Mouse (Mus musculus) liver, adult 2 months (tissue): ENCODE measurements around the gene Plxna4. TPM values are rescaled to one million over a fixed set of nuclear protein-coding genes. Genes with fewer than 3 reads are reported as not detected.
A peak's percentile ranks its signal among the peaks of the same experiment; 100 is the strongest.

ENCODE experiments used
- DNase-seq: peaks from one replicate; pipeline ENCODE4 v3.0.0-alpha.2; 2011; ENCODE audit warnings: low read depth, low spot score; ENCODE audit errors: extremely low read depth
- H3K27ac ChIP-seq: fragments of 200-500 bp; replicated peaks from 2 replicates; pipeline ENCODE4 v1.5.1; 2012; ENCODE audit warnings: low read depth, mild to moderate bottlenecking, control low read depth, inconsistent platforms, low read length; ENCODE audit not compliant: insufficient read depth
- H3K27me3 ChIP-seq: fragments of 200-500 bp; 2 replicates; pipeline ENCODE4 v1.6.1; 2012; ENCODE audit warnings: mild to moderate bottlenecking, moderate library complexity, low read length, inconsistent platforms; ENCODE audit not compliant: control insufficient read depth, insufficient read depth
- H3K36me3 ChIP-seq: fragments of 200-500 bp; 2 replicates; pipeline ENCODE4 v1.6.1; 2012; ENCODE audit warnings: low read length, inconsistent platforms; ENCODE audit not compliant: control insufficient read depth, insufficient read depth
- H3K4me1 ChIP-seq: fragments of 200-500 bp; 2 replicates; pipeline ENCODE4 v1.6.1; 2011; ENCODE audit warnings: low read length; ENCODE audit not compliant: control insufficient read depth, insufficient read depth
- H3K4me3 ChIP-seq: fragments of 200-500 bp; 2 replicates; pipeline ENCODE4 v1.5.1; 2011; ENCODE audit warnings: low read depth, mild to moderate bottlenecking, control low read depth, low read length, moderate library complexity; ENCODE audit not compliant: insufficient read depth
- H3K79me2 ChIP-seq: fragments of 200-500 bp; 2 replicates; pipeline ENCODE4 v1.6.1; 2012; ENCODE audit warnings: inconsistent platforms, mild to moderate bottlenecking, low read length, moderate library complexity; ENCODE audit not compliant: control insufficient read depth, insufficient read depth
- H3K9ac ChIP-seq: fragments of 200-500 bp; 2 replicates; pipeline ENCODE4 v1.6.1; 2012; ENCODE audit warnings: low read depth, mild to moderate bottlenecking, control low read depth, inconsistent platforms, low read length
- CTCF ChIP-seq: fragments of 200-500 bp; IDR thresholded peaks from 2 replicates; pipeline ENCODE4 v1.5.1; 2011; ENCODE audit warnings: low read depth, low read length, control low read depth
- POLR2A ChIP-seq: fragments of 200-500 bp; IDR thresholded peaks from 2 replicates; pipeline ENCODE4 v1.6.1; 2011; ENCODE audit warnings: low read length, control low read depth; ENCODE audit not compliant: insufficient read depth; ENCODE audit errors: extremely low read depth
- WGBS: fragments of 180-500 bp; shearing (Covaris S2); methylation state at CpG from one replicate; pipeline ENCODE4 v1.1.7; 2018; 5-methylcytosine and 5-hydroxymethylcytosine counted together
- polyA plus RNA-seq: library from polyadenylated mRNA; depleted of rRNA; stranded (reverse); fragments of >200 nt; gene quantifications from 2 replicates; pipeline ENCODE4 v1.2.3, GENCODE M21; 2012
- total RNA-seq: library from RNA; depleted of rRNA; stranded (reverse); fragments of >200 nt; gene quantifications from 2 replicates; pipeline ENCODE4 v1.2.3, GENCODE M21; 2014

The Plxna4 gene
- total and polyA plus RNA-seq, 2 experiments = 0.32 to 1.0 TPM

DNA sequence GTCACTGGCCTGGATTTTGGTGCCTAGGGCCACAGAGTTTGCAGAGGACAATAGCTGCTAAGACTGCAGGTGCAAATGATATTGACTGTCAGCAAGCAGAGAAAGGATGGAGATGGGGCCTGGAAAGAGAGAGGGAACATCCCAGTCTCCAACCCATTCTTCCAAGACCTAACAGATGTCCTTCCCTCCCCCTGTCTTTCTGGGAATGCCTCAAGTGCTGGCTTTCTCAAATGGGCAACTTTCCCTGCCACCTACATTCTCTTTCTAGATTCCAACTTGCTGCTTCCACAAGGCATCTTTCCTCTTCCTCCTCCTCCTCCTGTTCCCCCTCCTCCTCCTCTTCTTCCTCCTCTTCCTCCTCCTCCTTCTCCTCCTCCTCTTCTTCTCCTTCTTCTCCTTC lies 136.1 kb downstream of the Plxna4 start:
- Histone ChIP-seq H3K4me1 (no peaks in the 10 kb centered on the region), H3K36me3 (no peaks in the 10 kb centered on the region), H3K4me3 (no peak overlapping the region), H3K27ac (no peak overlapping the region), H3K79me2 (no peaks in the 10 kb centered on the region), H3K27me3 (no peaks in the 10 kb centered on the region), H3K9ac (no peak overlapping the region)
- no peak for DNase-seq
- TF ChIP-seq CTCF = no peak
- TF ChIP-seq POLR2A = no peak

DNA sequence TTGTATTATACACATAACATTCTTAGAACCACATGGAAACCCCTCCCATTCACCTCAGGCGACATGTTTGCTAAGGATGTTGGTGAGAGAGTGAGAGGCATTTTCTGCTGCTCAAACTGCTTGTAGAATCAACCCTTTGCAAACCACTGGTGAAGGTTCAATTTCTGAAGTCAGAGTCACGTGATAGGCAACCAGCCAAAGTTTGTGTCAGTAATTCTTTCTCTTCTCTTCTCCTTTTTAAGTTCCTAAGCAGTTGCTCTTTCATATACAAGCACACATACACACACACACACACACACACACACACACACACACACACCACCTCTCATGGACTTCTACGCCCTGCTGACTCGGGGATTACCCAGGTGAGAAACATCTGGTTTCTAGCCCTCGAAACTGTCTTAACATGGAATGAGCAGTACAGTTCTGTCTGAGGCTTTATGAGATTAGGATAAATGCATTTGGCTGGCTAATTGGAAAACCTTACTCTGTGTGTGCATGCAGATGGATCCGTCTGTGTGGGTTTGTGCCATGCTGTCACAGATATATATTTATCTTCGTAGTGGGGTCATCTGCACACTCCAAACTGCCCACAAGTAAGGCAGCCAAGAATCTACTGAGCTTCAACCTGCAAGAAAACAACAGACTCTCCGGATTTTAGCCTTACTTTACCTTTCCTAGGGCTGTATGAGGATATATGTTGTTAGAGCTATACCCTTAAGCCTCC lies 138.6 kb downstream of the Plxna4 start:
- no peak overlapping the region for H3K27ac ChIP-seq
- no peaks in the 10 kb centered on the region for H3K79me2 ChIP-seq
- no peak overlapping the region for H3K4me3 ChIP-seq
- no peak overlapping the region for H3K9ac ChIP-seq
- no peaks in the 10 kb centered on the region for H3K27me3 ChIP-seq
- H3K36me3 ChIP-seq = no peaks in the 10 kb centered on the region
- TF ChIP-seq POLR2A = no peak
- TF ChIP-seq CTCF = no peak
- WGBS = 87% methylated on average over 8 of the region's 8 CpGs
- peak; percentile 4 for DNase-seq
- no peaks in the 10 kb centered on the region for H3K4me1 ChIP-seq

DNA sequence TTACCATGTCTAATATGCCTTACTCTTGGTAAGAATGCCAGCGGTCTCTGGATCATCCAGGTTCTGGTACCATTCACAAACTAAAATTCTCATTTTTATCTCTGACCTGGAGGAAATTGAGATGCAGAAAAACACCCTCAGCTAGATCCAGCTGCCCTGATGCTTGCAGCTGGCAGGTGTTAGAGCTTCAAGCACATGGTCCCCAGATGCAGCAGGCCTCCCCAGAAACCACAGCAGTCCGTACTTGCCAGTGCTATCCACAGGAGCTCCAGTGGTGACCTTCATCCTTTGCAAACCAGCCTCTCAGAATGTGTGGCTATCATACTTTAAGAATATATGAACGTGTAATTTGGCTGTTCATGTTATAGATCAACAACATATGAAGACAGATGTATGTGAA lies 139.2 kb downstream of the Plxna4 start:
- TF ChIP-seq CTCF (no peak), POLR2A (no peak)
- no peaks in the 10 kb centered on the region for H3K36me3 ChIP-seq
- H3K9ac ChIP-seq = no peak overlapping the region
- no peaks in the 10 kb centered on the region for H3K27me3 ChIP-seq
- H3K79me2 ChIP-seq = no peaks in the 10 kb centered on the region
- H3K4me1 ChIP-seq = no peaks in the 10 kb centered on the region
- 89% methylated on average over 3 of the region's 3 CpGs for WGBS
- DNase-seq = no peak
- no peak overlapping the region for H3K27ac ChIP-seq
- H3K4me3 ChIP-seq = no peak overlapping the region

DNA sequence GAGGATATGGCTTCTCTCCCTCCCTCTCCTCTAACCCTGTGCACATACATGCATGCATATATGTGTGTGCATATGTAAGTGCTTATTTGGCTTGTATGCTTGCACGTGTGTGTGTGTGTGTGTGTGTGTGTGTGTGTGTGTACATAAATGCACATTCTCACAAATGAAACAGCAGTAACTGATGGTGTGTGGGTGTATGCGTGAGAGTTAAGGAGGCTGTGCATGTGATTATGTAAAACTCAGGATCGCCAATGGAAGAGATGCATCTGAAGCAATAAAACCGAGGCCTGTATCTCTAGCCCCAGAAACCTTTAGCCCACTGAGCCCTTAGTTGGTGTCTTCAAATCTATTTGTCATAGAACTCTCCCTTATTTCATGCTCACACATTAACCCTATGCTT lies 141.7 kb downstream of the Plxna4 start:
- no peak for DNase-seq
- Histone ChIP-seq H3K9ac (no peak overlapping the region), H3K79me2 (no peaks in the 10 kb centered on the region), H3K36me3 (no peaks in the 10 kb centered on the region), H3K27ac (no peak overlapping the region), H3K27me3 (no peaks in the 10 kb centered on the region), H3K4me3 (no peak overlapping the region), H3K4me1 (no peaks in the 10 kb centered on the region)
- no peak for TF ChIP-seq POLR2A
- TF ChIP-seq CTCF = no peak
- 73% methylated on average over 4 of the region's 4 CpGs for WGBS

DNA sequence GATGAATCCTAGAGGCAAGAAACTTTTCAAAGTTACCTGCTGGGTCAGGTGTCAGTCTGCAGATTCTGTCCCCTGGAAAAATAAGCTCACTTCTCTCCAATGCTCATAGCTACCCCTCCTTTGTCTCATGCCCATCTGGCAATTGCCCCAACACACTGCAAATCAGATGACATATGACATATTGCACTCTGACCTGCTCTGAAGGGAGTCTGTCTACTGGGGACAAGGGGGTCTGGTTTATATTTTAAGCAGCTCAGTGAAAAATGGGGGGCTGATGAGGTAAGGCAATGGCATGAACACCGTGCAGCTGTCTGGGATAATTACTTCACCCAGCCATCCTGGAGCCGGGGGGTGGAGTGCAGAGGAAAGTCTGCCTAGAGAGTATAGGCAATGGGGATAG lies 142.7 kb downstream of the Plxna4 start:
- H3K36me3 ChIP-seq = no peaks in the 10 kb centered on the region
- WGBS = 81% methylated on average over 2 of the region's 2 CpGs
- TF ChIP-seq CTCF (no peak), POLR2A (no peak)
- no peaks in the 10 kb centered on the region for H3K79me2 ChIP-seq
- no peak overlapping the region for H3K27ac ChIP-seq
- no peak overlapping the region for H3K4me3 ChIP-seq
- DNase-seq = no peak
- no peaks in the 10 kb centered on the region for H3K27me3 ChIP-seq
- H3K9ac ChIP-seq = no peak overlapping the region
- H3K4me1 ChIP-seq = no peaks in the 10 kb centered on the region

DNA sequence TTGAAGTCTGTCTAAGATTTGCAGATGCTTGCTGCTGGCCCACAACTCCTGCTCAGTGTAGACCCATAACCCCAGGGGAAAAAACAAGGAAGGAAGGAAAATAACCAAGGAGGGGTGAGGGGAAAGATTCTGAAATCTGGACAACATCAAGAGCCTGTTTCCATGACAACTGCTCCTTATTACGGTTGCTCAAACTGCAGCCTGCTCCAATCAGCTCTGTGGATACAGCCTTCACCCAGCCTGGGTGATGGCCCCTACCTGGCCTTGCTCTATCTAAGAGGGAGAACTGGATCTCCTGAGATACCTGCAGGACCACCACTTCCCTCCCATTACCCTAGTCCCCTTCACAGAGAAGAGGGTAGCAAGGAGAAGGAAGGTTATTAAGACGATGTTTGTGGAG lies 143.6 kb downstream of the Plxna4 start:
- H3K4me1 ChIP-seq = no peaks in the 10 kb centered on the region
- TF ChIP-seq POLR2A = no peak
- no peak for TF ChIP-seq CTCF
- no peak overlapping the region for H3K9ac ChIP-seq
- H3K27me3 ChIP-seq = no peaks in the 10 kb centered on the region
- 90% methylated on average over 2 of the region's 2 CpGs for WGBS
- H3K27ac ChIP-seq = no peak overlapping the region
- no peak for DNase-seq
- no peaks in the 10 kb centered on the region for H3K79me2 ChIP-seq
- no peak overlapping the region for H3K4me3 ChIP-seq
- no peaks in the 10 kb centered on the region for H3K36me3 ChIP-seq
